ENCODE assay signal across 9 mouse cellular contexts in genomic region chr8:119914161-119914560, GRCm38 (mm10). TPM values are rescaled to one million over a fixed set of nuclear protein-coding genes. Genes with fewer than 3 reads are reported as not detected.
A peak's percentile ranks its signal among the peaks of the same experiment; 100 is the strongest.
DNase-seq lines count a peak whose midpoint lies in the region; ATAC-seq and TF ChIP-seq lines count a peak whose summit lies in the region.
"Had no signal": no experiment of that assay in that cellular context is flagged by ENCODE, and none has a peak within 500 bp of the region (broad histone marks: within the 10 kb centered on the region; RNA-seq: fewer than 3 reads in every experiment).

No protein-coding gene starts in this region.

- 10% methylated on average over 2 of the region's 2 CpGs for WGBS in liver, adult 2 months
- WGBS in liver, embryonic 14.5 days (ENCODE audit: insufficient replicate concordance) = 18% methylated on average over 2 of the region's 2 CpGs

- peak; percentile 90 for DNase-seq in liver, adult 2 months (ENCODE audit: extremely low read depth, low read depth, low spot score)
- no peak for DNase-seq in liver
- no peak for DNase-seq in liver, embryonic 14.5 days (ENCODE audit: low read depth in 3 of 3, low spot score in 3 of 3)
- DNase-seq in cerebellum, postnatal 36 days = no peak
- no peak for DNase-seq in frontal cortex, postnatal 10 days (ENCODE audit: low spot score in 2 of 2)

- TF ChIP-seq POLR2A in liver, adult 2 months (IDR thresholded peaks at IDR 0.05; ENCODE audit: extremely low read depth, insufficient read depth, low read length) = 0 out of 2 replicates have a peak, but pooled peaks have one; percentile 33
- no peak for TF ChIP-seq POLR2A in ES-Bruce4 (IDR thresholded peaks at IDR 0.05; ENCODE audit: insufficient read depth, low read length)

- ATAC-seq in granulocyte monocyte progenitor cell, adult 5-6 weeks (replicated peaks; ENCODE audit: poor library complexity, severe bottlenecking) = peak; percentile 43
- no peak for ATAC-seq in liver, embryonic 14.5 days (ENCODE audit: insufficient read depth)

- no peak for TF ChIP-seq EP300 in ES-Bruce4 (IDR thresholded peaks at IDR 0.05; ENCODE audit: insufficient read depth, low read depth, low read length)
- no peak for TF ChIP-seq EP300 in liver, embryonic 14.5 days (IDR thresholded peaks at IDR 0.05; ENCODE audit: low read depth)

- H3K27me3 ChIP-seq in liver, adult 2 months (ENCODE audit: control insufficient read depth, insufficient read depth, low read length) = no peaks in the 10 kb centered on the region
- no peaks in the 10 kb centered on the region for H3K27me3 ChIP-seq in ES-Bruce4 (ENCODE audit: control insufficient read depth, insufficient read depth, low read length, poor library complexity, severe bottlenecking)
- H3K27me3 ChIP-seq in liver, embryonic 14.5 days (ENCODE audit: control insufficient read depth, insufficient read depth, low read length) = no peaks in the 10 kb centered on the region
- H3K27me3 ChIP-seq: heart, embryonic 12.5 days had no signal

- no peak overlapping the region for H3K4me3 ChIP-seq in liver, adult 2 months (ENCODE audit: insufficient read depth, low read depth, low read length)
- H3K4me3 ChIP-seq in ES-Bruce4 (ENCODE audit: low read depth, low read length) = no peak overlapping the region
- peak overlapping the region in 1 of 2 experiments; percentile 92; a peak in 1 of 4 replicates for H3K4me3 ChIP-seq in liver, embryonic 14.5 days (ENCODE audit: insufficient read depth in 1 of 2, low read depth in 2 of 2, low read length in 2 of 2)
- H3K4me3 ChIP-seq: heart, embryonic 12.5 days had no signal

- H3K4me1 ChIP-seq in liver, adult 2 months (ENCODE audit: control insufficient read depth, insufficient read depth, low read length) = peaks cover 41% of the 10 kb centered on the region
- H3K4me1 ChIP-seq in ES-Bruce4 (ENCODE audit: control insufficient read depth, insufficient read depth, low read length) = peaks cover 6% of the 10 kb centered on the region
- H3K4me1 ChIP-seq in liver, embryonic 14.5 days (replicated peaks; ENCODE audit: control insufficient read depth in 2 of 2, insufficient read depth in 2 of 2, low read length in 1 of 2) = peaks cover 60 to 68% of the 10 kb centered on the region in 2 experiments

- peak overlapping the region; percentile 96 for H3K4me2 ChIP-seq in liver, embryonic 14.5 days (ENCODE audit: low read depth)
- H3K4me2 ChIP-seq: heart, embryonic 12.5 days had no signal

- TF ChIP-seq CTCF in liver, adult 2 months (IDR thresholded peaks at IDR 0.05; ENCODE audit: low read depth, low read length) = no peak
- TF ChIP-seq CTCF in ES-Bruce4 (IDR thresholded peaks at IDR 0.05; ENCODE audit: low read depth, low read length) = no peak
- TF ChIP-seq CTCF in liver, embryonic 14.5 days (IDR thresholded peaks at IDR 0.05; ENCODE audit: low read depth) = no peak

- H3K9me3 ChIP-seq in ES-Bruce4 (replicated peaks; ENCODE audit: control insufficient read depth, insufficient read depth, low read length, poor library complexity, severe bottlenecking) = no peaks in the 10 kb centered on the region
- H3K9me3 ChIP-seq in liver, embryonic 14.5 days (ENCODE audit: control insufficient read depth, low read length) = no peaks in the 10 kb centered on the region
- H3K9me3 ChIP-seq: heart, embryonic 12.5 days had no signal

- peak overlapping the region; percentile 41 for H3K9ac ChIP-seq in liver, adult 2 months (ENCODE audit: low read depth, low read length)
- 0 out of 2 replicates have a peak overlapping the region, but pooled peaks have one; percentile 30 for H3K9ac ChIP-seq in ES-Bruce4 (ENCODE audit: low read depth, poor library complexity, severe bottlenecking)
- peak overlapping the region; percentile 38; the same call in 1 of the 2 replicates for H3K9ac ChIP-seq in liver, embryonic 14.5 days (replicated peaks)
- H3K9ac ChIP-seq: heart, embryonic 12.5 days had no signal

- no peaks in the 10 kb centered on the region for H3K36me3 ChIP-seq in liver, adult 2 months (ENCODE audit: control insufficient read depth, insufficient read depth, low read length)
- peaks cover 21% of the 10 kb centered on the region for H3K36me3 ChIP-seq in ES-Bruce4 (ENCODE audit: control insufficient read depth, insufficient read depth, low read length, poor library complexity, severe bottlenecking)
- no peaks in the 10 kb centered on the region; the same call in 1 of the 2 replicates for H3K36me3 ChIP-seq in liver, embryonic 14.5 days (replicated peaks; ENCODE audit: control insufficient read depth, insufficient read depth, low read depth)

- H3K27ac ChIP-seq in liver, adult 2 months (replicated peaks; ENCODE audit: insufficient read depth, low read depth, low read length) = peak overlapping the region; percentile 80
- H3K27ac ChIP-seq in ES-Bruce4 (ENCODE audit: insufficient read depth, low read length) = no peak overlapping the region
- H3K27ac ChIP-seq in liver, embryonic 14.5 days = peak overlapping the region; percentile 47

- H3K79me2 ChIP-seq in liver, adult 2 months (ENCODE audit: control insufficient read depth, insufficient read depth, low read length) = peaks cover 51% of the 10 kb centered on the region

RNA-seq across cellular contexts. Expression of gene Gm20388, which starts 3.5 kb away (rescaled TPM):
- total RNA-seq in liver, adult 2 months (2014; rRNA removed) = 6.4 and 8.3 TPM in 2 replicates
- 19.9 TPM in 2 replicates for polyA plus RNA-seq in liver, adult 2 months (2012; rRNA removed)
- polyA plus RNA-seq in ES-Bruce4 (2011; ENCODE audit: insufficient read depth, insufficient read length, low read depth, missing spikeins) = 28.1 and 32.5 TPM in 2 replicates
- 7.1 and 23.8 TPM in 2 replicates for total RNA-seq in granulocyte monocyte progenitor cell, adult 5-6 weeks (2014; fragmentation: Nextera tagmentation)
- 18.5 and 25.8 TPM in 2 replicates for total RNA-seq in granulocyte monocyte progenitor cell, adult 5-6 weeks (2017)
- 8.5 and 9.7 TPM in 2 replicates for polyA plus RNA-seq in liver, embryonic 14.5 days (2012; rRNA removed)
- not detected in 2 replicates for polyA plus RNA-seq in liver, embryonic 14.5 days (2014; fragmentation: Nextera tagmentation; extraction: Ambion mirVana)
- total RNA-seq: layer of hippocampus, postnatal 14 days had no signal
- polyA plus RNA-seq: heart, embryonic 12.5 days had no signal

RNA-seq across cellular contexts. Expression of gene Usp10, which starts 4.0 kb away (rescaled TPM):
- 42.6 and 50.1 TPM in 2 replicates for total RNA-seq in liver, adult 2 months (2014; rRNA removed)
- polyA plus RNA-seq in liver, adult 2 months (2012; rRNA removed) = 82.3 and 94.1 TPM in 2 replicates
- polyA plus RNA-seq in ES-Bruce4 (2011; ENCODE audit: insufficient read depth, insufficient read length, low read depth, missing spikeins) = 322 and 385 TPM in 2 replicates
- total RNA-seq in granulocyte monocyte progenitor cell, adult 5-6 weeks (2014; fragmentation: Nextera tagmentation) = 91.5 and 110 TPM in 2 replicates
- total RNA-seq in granulocyte monocyte progenitor cell, adult 5-6 weeks (2017) = 56.4 and 69.3 TPM in 2 replicates
- polyA plus RNA-seq in liver, embryonic 14.5 days (2012; rRNA removed) = 23.8 and 47.0 TPM in 2 replicates
- polyA plus RNA-seq in liver, embryonic 14.5 days (2014; fragmentation: Nextera tagmentation; extraction: Ambion mirVana) = 59.0 and 60.8 TPM in 2 replicates

RNA-seq across cellular contexts. Expression of gene Klhl36, which starts 52.1 kb away (rescaled TPM):
- 5.2 and 7.0 TPM in 2 replicates for total RNA-seq in liver, adult 2 months (2014; rRNA removed)
- 11.3 and 12.2 TPM in 2 replicates for polyA plus RNA-seq in liver, adult 2 months (2012; rRNA removed)
- polyA plus RNA-seq in ES-Bruce4 (2011; ENCODE audit: insufficient read depth, insufficient read length, low read depth, missing spikeins) = 3.0 and 3.2 TPM in 2 replicates
- 2.5 and 5.3 TPM in 2 replicates for total RNA-seq in granulocyte monocyte progenitor cell, adult 5-6 weeks (2014; fragmentation: Nextera tagmentation)
- 3.5 and 6.7 TPM in 2 replicates for total RNA-seq in granulocyte monocyte progenitor cell, adult 5-6 weeks (2017)
- polyA plus RNA-seq in liver, embryonic 14.5 days (2012; rRNA removed) = 2.5 TPM in 2 replicates
- 2.7 and 3.3 TPM in 2 replicates for polyA plus RNA-seq in liver, embryonic 14.5 days (2014; fragmentation: Nextera tagmentation; extraction: Ambion mirVana)
